Mouse (Mus musculus): ENCODE data around the gene Ccdc92b.

The Ccdc92b gene

GRCm38 (mm10) chr11:74652791-74653191 lies 33.4 kb downstream of the Ccdc92b start:
- no peak for DNase-seq (ENCODE audit: low spot score in 2 of 2)

GRCm38 (mm10) chr11:74653385-74653784 lies 34.0 kb downstream of the Ccdc92b start:
- no peak for DNase-seq (ENCODE audit: low spot score in 2 of 2)

GRCm38 (mm10) chr11:74655941-74656340 lies 36.5 kb downstream of the Ccdc92b start:
- no peak for DNase-seq (ENCODE audit: low spot score in 2 of 2)

GRCm38 (mm10) chr11:74660336-74660735 lies 40.9 kb downstream of the Ccdc92b start:
- DNase-seq (ENCODE audit: low spot score in 2 of 2) = no peak

- DNase-seq (ENCODE audit: low spot score in 2 of 2) = no peak
These were observed 42.2 kb downstream of the Ccdc92b start for GRCm38 (mm10) chr11:74661641-74662040.

GRCm38 (mm10) chr11:74662221-74662620 lies 42.8 kb downstream of the Ccdc92b start:
- DNase-seq (ENCODE audit: low spot score in 2 of 2) = no peak

- no peak for DNase-seq (ENCODE audit: low spot score in 2 of 2)
These were observed 44.9 kb downstream of the Ccdc92b start for GRCm38 (mm10) chr11:74664279-74664678.

GRCm38 (mm10) chr11:74664906-74665305 lies 45.5 kb downstream of the Ccdc92b start:
- DNase-seq (ENCODE audit: low spot score in 2 of 2) = no peak

GRCm38 (mm10) chr11:74665631-74666283 lies 46.4 kb downstream of the Ccdc92b start:
- no peak for DNase-seq (ENCODE audit: low spot score in 2 of 2)

- DNase-seq (ENCODE audit: low spot score in 2 of 2) = no peak
These were observed 46.9 kb downstream of the Ccdc92b start for GRCm38 (mm10) chr11:74666284-74666652.

- DNase-seq (ENCODE audit: low spot score in 2 of 2) = no peak
These were observed 47.6 kb downstream of the Ccdc92b start for GRCm38 (mm10) chr11:74666776-74667581.

- DNase-seq (ENCODE audit: low spot score in 2 of 2) = no peak
These were observed 48.2 kb downstream of the Ccdc92b start for GRCm38 (mm10) chr11:74667582-74668010.

GRCm38 (mm10) chr11:74668466-74668865 lies 49.1 kb downstream of the Ccdc92b start:
- DNase-seq (ENCODE audit: low spot score in 2 of 2) = no peak

- no peak for DNase-seq (ENCODE audit: low spot score in 2 of 2)
These were observed 49.6 kb downstream of the Ccdc92b start for GRCm38 (mm10) chr11:74668971-74669370.

GRCm38 (mm10) chr11:74670151-74670550 lies 50.7 kb downstream of the Ccdc92b start:
- no peak for DNase-seq (ENCODE audit: low spot score in 2 of 2)

- peak in 1 of 2 experiments; percentile 2 for DNase-seq (ENCODE audit: low spot score in 2 of 2)
These were observed 51.6 kb downstream of the Ccdc92b start for GRCm38 (mm10) chr11:74671013-74671412.

- DNase-seq (ENCODE audit: low spot score in 2 of 2) = no peak
These were observed 52.4 kb downstream of the Ccdc92b start for GRCm38 (mm10) chr11:74671839-74672238.

- DNase-seq (ENCODE audit: low spot score in 2 of 2) = no peak
These were observed 53.6 kb downstream of the Ccdc92b start for GRCm38 (mm10) chr11:74672901-74673513.

- no peak for DNase-seq (ENCODE audit: low spot score in 2 of 2)
These were observed 54.2 kb downstream of the Ccdc92b start for GRCm38 (mm10) chr11:74673561-74673960.

- no peak for DNase-seq (ENCODE audit: low spot score in 2 of 2)
These were observed 55.3 kb downstream of the Ccdc92b start for GRCm38 (mm10) chr11:74674713-74675112.

- DNase-seq (ENCODE audit: low spot score in 2 of 2) = no peak
These were observed 55.8 kb downstream of the Ccdc92b start for GRCm38 (mm10) chr11:74675156-74675555.
